Mouse (Mus musculus) gastrocnemius, adult 2 months (tissue): ENCODE results near the gene Tmppe. TPM values are rescaled to one million over a fixed set of nuclear protein-coding genes. Genes with fewer than 3 reads are reported as not detected.

Experiments
- DNase-seq: peaks from one replicate; pipeline ENCODE4 v3.0.0; 2022
- H3K27ac ChIP-seq: fragments of 200-600 bp; 2 replicates; pipeline ENCODE4 v1.8.1; 2022; ENCODE audit warnings: mild to moderate bottlenecking
- H3K4me3 ChIP-seq: fragments of 200-600 bp; 2 replicates; pipeline ENCODE4 v1.8.1; 2022; ENCODE audit warnings: mild to moderate bottlenecking, moderate library complexity
- CTCF ChIP-seq: fragments of 200-600 bp; IDR thresholded peaks from 2 replicates; pipeline ENCODE4 v1.8.1; 2022; ENCODE audit warnings: antibody characterized with exemption, mild to moderate bottlenecking, moderate library complexity
- intact Hi-C: fragments of 180-260 bp; cut with DNase I; formaldehyde crosslinking; loops from one replicate; pipeline ENCODE4 v1.15.1; 2025
- total RNA-seq, 2 experiments: library from RNA; stranded (reverse); gene quantifications; 2 replicates each; pipeline ENCODE4 v1.2.3; 2021

The Tmppe gene
- total RNA-seq, 2 experiments from 2014 or later: 1.5 to 1.6 TPM

DNA sequence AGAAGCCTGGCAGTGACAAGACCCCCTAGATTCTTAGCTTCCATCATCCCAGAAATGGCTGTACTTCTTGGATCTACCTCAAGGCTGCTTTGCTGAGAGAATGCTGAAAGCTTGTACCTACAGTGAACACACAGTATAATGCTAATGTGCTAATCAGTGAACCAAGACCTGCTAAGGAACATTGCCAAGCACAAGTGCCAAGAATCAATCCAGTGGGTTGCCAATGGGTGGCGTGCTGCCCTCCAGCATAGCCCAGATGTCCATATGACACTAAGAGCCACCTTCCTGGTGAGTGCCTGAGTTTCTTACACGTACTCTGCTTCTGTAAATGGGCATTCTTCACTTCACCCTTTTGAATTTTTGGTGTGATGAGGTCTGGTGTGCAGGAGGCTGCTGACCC, 6.8 kb downstream of the Tmppe start:
- TF ChIP-seq CTCF: no peak
- no peak overlapping the region for H3K4me3 ChIP-seq
- H3K27ac ChIP-seq: no peak overlapping the region
- DNase-seq: no peak
- intact Hi-C loops: no loop called here

DNA sequence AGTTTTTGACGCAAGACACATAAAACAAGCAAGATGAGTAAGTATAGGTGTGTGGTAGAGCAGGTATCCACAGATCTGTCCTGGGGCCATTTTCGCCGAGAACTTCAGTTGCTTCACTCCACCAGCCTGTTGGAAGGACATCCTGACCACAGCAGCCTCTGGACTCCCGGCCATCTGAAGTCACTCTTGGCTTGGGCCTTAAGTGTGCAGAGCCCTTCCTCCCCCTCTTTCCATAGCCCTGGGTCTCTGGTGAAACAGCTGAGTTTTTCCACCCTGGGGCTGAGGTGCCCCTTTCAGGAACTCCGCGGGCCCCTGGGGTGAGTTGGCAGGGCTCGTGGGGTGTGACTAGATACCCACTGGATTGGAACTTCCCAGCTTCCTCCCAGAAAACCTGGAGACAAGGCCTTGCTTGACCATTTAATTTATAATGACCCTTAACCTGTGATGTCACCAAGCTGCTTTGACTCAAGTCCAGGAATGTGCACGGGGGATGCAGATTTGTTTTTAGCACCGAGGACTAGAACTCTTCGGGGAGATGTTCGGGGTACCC, 9.5 kb downstream of the Tmppe start:
- TF ChIP-seq CTCF: no peak
- intact Hi-C loops: no loop called here
- no peak for DNase-seq
- Histone ChIP-seq H3K27ac (no peak overlapping the region), H3K4me3 (no peak overlapping the region)

DNA sequence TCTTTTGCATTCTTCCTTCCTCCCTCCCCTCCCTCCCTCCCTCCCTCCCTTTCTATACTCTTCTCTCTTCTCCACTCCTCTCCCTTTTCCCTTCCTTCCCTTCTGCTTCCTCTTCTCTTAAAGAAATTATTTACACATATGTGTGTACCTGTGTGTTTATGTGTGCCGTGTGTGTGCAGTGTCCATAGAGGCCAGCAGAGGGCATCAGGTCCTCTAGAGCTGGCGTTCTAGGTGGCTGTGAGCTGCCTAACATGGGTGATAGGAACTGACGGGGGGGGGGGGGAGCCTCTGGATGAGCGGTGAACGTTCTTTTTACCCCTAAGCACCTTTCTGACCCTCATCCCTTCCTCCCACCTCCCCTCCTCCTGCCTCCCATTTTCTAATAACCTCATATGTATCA, 10.4 kb downstream of the Tmppe start:
- H3K4me3 ChIP-seq: no peak overlapping the region
- intact Hi-C loops: no loop called here
- no peak overlapping the region for H3K27ac ChIP-seq
- DNase-seq: no peak
- no peak for TF ChIP-seq CTCF

DNA sequence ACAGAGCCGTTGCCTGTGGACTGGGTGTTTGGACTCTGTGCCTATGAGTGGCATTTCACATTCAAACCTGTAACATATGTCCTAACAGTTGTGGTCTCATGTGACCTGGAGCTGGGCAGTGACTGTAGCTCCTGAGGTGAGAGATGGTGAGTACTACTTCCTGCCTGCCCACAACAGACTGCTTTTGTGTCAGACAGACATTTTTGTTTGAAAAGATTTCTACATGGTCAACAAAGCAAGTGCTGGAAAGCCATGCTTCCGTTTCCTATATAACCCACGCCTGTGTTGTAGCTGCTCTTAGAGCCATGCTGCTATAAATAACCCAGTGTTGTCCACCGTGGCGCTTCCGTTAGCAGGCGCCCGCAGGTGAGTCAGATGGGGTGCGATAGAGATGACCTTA, 11.5 kb downstream of the Tmppe start:
- DNase-seq: no peak
- intact Hi-C loops: no loop called here
- H3K27ac ChIP-seq: no peak overlapping the region
- no peak for TF ChIP-seq CTCF
- H3K4me3 ChIP-seq: no peak overlapping the region

DNA sequence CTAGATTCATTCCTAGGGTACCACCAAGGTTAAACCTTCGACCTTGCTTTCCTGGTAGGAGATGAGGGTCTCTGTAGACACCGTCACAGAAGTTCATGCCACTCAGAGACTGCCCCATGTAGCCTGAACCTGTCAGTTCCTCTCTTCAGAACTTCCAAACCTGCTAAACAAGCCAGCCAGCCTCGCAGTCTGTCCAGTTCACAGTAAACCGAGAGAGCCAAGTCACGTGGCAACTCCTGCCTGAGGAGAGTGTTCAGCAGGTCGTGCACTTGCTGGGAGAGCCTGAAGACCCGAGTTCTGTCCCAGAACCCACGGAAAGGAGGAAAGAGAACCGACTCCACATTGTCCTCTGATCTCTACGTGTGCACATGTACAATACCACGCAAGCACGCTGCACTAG, 13.0 kb downstream of the Tmppe start:
- no peak overlapping the region for H3K27ac ChIP-seq
- no peak for DNase-seq
- no peak overlapping the region for H3K4me3 ChIP-seq
- intact Hi-C loops: loop anchor here (2.0 kb wide), 1 partner anchor 85 kb away; no protein-coding TSS in a partner anchor
- no peak for TF ChIP-seq CTCF

DNA sequence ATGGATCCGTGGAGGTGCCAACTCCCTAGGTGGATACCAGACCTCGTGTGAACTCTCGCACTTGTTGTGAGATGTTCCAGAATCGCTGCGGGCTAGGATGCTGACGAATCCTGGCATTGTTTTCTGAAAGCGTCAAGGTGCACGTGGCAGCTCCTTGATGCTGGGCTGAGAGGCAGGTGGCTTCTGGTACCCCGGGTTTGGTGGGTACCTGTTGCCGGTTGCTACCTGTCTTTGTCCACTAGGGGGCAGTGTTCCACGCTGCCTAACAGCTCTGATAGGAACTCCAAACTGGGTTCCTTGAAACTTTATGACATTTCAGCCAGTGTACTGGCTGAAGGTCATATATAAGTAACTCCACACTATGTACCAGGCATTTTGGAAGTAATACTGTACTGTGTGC, 14.8 kb downstream of the Tmppe start:
- no peak overlapping the region for H3K27ac ChIP-seq
- intact Hi-C loops: loop anchor here (2.0 to 5.0 kb wide), 2 partner anchors 83 to 167 kb away; no protein-coding TSS in a partner anchor
- no peak overlapping the region for H3K4me3 ChIP-seq
- TF ChIP-seq CTCF: peak; percentile 99; the same call in 1 of the 2 replicates
- peak; percentile 43 for DNase-seq

DNA sequence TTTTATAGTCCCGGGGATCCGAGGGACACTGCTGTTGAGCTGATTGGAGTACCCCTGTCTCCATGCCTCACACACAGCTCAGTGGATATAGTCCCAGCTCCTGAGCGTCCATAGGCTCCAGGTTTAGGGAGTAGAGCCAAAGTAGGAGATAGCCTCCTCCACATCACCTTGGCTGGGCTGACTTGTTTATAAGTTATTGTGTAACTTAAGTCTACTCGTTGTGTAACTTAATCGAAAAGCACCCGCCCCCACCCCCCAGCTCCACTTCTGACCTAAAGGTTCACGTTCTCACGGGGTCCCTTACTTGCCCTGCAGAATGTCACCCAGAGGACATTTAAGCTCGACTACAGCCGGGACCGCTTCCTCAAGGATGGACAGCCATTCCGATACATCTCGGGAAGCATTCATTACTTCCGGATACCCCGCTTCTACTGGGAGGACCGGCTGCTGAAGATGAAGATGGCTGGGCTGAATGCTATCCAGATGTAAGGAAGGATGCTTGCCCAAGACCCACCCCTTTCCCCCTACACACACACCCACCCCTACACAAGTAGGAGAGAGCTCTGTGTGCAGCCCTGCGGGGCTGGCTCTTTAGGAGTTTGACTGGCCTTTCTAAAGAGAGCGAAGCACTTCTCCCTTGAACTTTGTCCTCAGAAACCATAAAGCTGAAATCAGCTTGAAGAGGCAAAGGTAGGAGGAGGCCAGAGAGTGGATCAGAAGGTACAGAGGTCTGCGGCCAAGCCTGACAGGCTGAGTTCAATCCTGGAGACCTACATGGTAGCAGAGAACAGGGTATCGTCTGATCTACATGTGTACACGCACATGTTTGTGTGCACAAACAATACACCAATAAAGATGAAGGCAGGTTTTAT, 16.0 kb downstream of the Tmppe start:
- intact Hi-C loops: loop anchor here (5.0 kb wide), 1 partner anchor 165 kb away; no protein-coding TSS in a partner anchor
- Histone ChIP-seq H3K4me3 (no peak overlapping the region), H3K27ac (no peak overlapping the region)
- no peak for DNase-seq
- no peak for TF ChIP-seq CTCF

DNA sequence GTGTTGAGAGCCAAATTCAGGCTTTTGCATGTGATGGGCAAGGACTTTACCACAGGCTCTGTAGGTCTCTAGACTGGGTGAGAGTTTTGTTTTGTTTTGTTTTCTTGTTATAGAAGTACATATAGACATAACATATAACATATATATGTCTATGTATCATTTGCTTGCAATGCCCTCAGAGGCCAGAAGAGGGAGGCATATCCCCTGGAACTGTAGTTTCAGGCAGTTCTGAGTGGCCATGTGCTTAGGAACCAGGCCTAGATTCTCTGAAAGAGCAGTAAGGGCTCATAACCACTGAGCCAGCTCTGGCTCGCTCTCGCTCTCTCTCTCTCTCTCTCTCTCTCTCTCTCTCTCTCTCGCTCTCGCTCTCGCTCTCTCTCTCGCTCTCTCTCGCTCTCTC, 17.3 kb downstream of the Tmppe start:
- intact Hi-C loops: loop anchor here (5.0 kb wide), 1 partner anchor 164 kb away; no protein-coding TSS in a partner anchor
- TF ChIP-seq CTCF: peak; percentile 69
- no peak for DNase-seq
- no peak overlapping the region for H3K4me3 ChIP-seq
- H3K27ac ChIP-seq: no peak overlapping the region

DNA sequence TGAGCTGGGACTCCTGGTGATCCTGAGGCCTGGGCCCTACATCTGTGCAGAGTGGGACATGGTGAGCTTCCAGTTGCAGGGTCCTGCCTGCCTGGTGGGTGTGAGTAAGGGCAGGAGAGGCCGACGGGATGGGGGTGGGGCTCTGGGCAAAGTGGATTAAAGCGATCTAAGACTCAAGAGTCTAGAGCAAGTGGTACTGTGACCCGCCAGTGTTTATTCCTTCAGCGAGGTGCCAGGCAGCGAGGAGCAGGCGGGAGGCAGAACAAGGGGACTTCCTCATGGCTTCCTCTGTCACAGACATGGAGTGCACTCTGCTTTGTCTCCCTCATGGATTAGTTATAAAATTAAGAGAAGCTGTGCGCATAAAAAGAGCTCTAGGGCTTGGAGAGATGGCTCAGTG, 19.5 kb downstream of the Tmppe start:
- intact Hi-C loops: loop anchor here (1.0 kb wide), 1 partner anchor 78 kb away; no protein-coding TSS in a partner anchor
- no peak overlapping the region for H3K27ac ChIP-seq
- H3K4me3 ChIP-seq: no peak overlapping the region
- TF ChIP-seq CTCF: no peak
- no peak for DNase-seq

DNA sequence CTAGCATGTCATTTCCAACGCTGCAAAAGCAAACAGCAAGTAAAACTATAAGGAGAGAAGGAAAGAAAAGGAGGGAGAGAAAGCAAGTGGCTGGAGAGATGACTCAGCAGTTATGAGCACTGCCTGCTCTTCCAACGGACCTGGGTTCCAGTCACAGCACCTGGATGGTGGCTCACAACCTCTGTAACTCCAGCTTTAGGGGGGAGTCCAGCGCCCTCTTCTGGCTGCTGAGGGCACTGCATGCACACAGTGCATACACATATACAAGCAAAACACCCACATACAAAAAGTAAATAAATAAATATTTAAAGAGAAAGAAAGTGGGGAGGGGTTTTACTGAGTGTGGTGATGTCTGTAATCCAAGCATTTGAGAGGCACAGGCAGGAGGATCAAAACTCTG, 20.1 kb downstream of the Tmppe start:
- intact Hi-C loops: no loop called here
- H3K27ac ChIP-seq: no peak overlapping the region
- peak; percentile 33 for TF ChIP-seq CTCF
- H3K4me3 ChIP-seq: no peak overlapping the region
- DNase-seq: no peak

DNA sequence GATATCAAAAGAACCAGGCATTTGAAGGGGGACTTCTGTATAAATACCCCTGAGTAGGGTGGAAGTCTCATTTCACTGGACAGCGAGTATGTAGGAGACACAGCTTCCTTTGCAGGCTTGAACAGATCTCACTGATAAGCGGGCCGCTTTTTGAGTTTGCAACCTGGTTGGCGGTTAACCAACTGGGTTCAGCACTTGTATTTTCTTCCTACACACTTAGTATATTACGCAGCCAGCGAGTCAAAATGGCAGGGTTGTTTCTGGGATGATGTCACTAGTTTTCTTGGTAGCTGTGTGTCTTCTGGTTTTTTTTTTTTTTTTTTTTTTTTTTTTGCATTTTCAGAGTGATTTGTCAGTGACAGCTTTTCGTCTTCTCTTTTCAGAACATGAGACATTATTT, 20.9 kb downstream of the Tmppe start:
- no peak overlapping the region for H3K27ac ChIP-seq
- no peak for TF ChIP-seq CTCF
- intact Hi-C loops: no loop called here
- H3K4me3 ChIP-seq: no peak overlapping the region
- DNase-seq: no peak

DNA sequence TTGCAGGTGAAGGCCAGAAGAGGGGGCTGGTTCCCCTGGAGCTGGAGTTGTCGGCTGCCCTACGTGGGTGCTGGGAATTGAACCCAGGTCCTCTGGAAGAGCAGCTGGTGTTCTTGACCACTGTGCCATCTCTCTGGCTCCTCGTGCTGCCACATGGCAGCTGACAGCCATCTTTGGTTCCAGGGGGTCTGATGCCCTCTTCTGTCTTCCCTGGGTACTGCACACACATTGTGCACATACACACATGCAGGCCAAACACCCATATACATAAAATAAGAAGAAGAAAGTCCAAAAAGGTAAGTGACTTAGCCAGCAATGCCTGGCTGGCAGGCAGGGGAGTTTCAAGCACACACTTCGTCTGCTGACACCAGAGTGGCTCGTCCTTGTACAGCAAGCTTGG, 24.7 kb downstream of the Tmppe start:
- no peak overlapping the region for H3K4me3 ChIP-seq
- DNase-seq: no peak
- no peak for TF ChIP-seq CTCF
- no peak overlapping the region for H3K27ac ChIP-seq
- intact Hi-C loops: no loop called here

DNA sequence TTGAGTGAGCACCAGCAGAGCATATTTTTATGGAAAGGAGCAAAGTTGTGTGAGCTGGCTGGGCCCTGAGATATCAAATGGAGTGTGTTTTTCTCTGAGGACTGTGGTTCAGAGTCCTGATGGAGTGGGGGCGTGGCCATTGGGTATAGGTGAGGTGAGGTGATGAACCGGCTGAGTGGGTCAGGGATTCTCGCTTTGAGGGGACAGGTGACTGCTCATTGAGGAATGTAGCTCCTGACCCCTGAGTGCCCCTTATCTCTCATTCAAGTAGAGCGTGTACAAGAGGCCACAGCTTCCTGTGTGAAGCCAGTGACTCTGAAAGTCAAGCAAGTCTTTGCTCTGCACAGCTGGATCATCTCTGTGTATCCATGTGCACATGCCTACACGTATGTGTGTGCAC, 25.3 kb downstream of the Tmppe start:
- H3K4me3 ChIP-seq: no peak overlapping the region
- H3K27ac ChIP-seq: no peak overlapping the region
- intact Hi-C loops: no loop called here
- no peak for TF ChIP-seq CTCF
- DNase-seq: no peak
